16 mouse cellular contexts compared by ENCODE assay signal in genomic region chr15:80741836-80742235, GRCm38 (mm10). TPM values are rescaled to one million over a fixed set of nuclear protein-coding genes. Genes with fewer than 3 reads are reported as not detected.
A peak's percentile ranks its signal among the peaks of the same experiment; 100 is the strongest.
DNase-seq lines count a peak whose midpoint lies in the region; ATAC-seq lines count a peak whose summit lies in the region.
"Had no signal": no experiment of that assay in that cellular context is flagged by ENCODE, and none has a peak within 500 bp of the region (broad histone marks: within the 10 kb centered on the region; RNA-seq: fewer than 3 reads in every experiment).

No protein-coding gene starts in this region.

- peak; percentile 55 for DNase-seq in thymus, postnatal 0 days (ENCODE audit: low spot score)
- DNase-seq in thymus, postnatal 36 days: no peak
- peak; percentile 59 for DNase-seq in induced T-regulatory cell, adult 2 months (ENCODE audit: low read depth)
- no peak for DNase-seq in kidney, postnatal 14 days
- DNase-seq in MN1 (ENCODE audit: low spot score): no peak
- DNase-seq: adrenal gland, postnatal 14 days; cerebellum, adult 18-20 months; cerebellum, adult 9-11 months; cerebellum, postnatal 36 days; forebrain, postnatal 0 days; gastrocnemius, postnatal 36 days; heart, adult 18-20 months; heart, postnatal 14 days had no signal

- peak; percentile 20 for ATAC-seq in CD4-positive, CD25-positive, alpha-beta regulatory T cell, adult 4 months
- ATAC-seq: forebrain, embryonic 13.5 days; forebrain, postnatal 0 days; intestine, postnatal 0 days had no signal

RNA-seq across cellular contexts. Expression of gene Tnrc6b, which starts 30.7 kb away (rescaled TPM):
- 16.2 and 23.9 TPM in 2 replicates for polyA plus RNA-seq in thymus, postnatal 0 days (2015; fragmentation: Nextera tagmentation; extraction: Ambion mirVana)
- polyA plus RNA-seq in CD4-positive, CD25-positive, alpha-beta regulatory T cell, adult 4 months (2017; shearing (Covaris generic)): 10 to 100 TPM; 58.7 to 84.9 TPM

Comparison
In these comparisons a context has a peak if more than half of its experiments do, and no peak if none do; other contexts are left out.
1. DNase-seq: peak in thymus, postnatal 0 days (single experiment) and induced T-regulatory cell, adult 2 months (single experiment); none in thymus, postnatal 36 days (0 of 2), kidney, postnatal 14 days (single experiment) and MN1 (single experiment).